Mouse (Mus musculus): Measurements from ENCODE around the gene Sergef. TPM values are rescaled to one million over a fixed set of nuclear protein-coding genes. Genes with fewer than 3 reads are reported as not detected.

Sergef gene
- total and polyA plus RNA-seq, 2 experiments from 2014 or later, result 7.5 to 7.9 TPM

GRCm38 (mm10) chr7:46586621-46587216, 52.9 kb downstream of the Sergef start:
- no peaks in the 10 kb centered on the region for H3K9me3 ChIP-seq (replicated peaks; ENCODE audit: control insufficient read depth, low read length)
- ATAC-seq (ENCODE audit: insufficient read depth, low read depth) (no peak), DNase-seq (ENCODE audit: low spot score) (peak; percentile 9)
- H3K27ac ChIP-seq (ENCODE audit: low read depth), result peak overlapping the region; percentile 41; the same call in 1 of the 2 replicates
- no peak overlapping the region; the same call in 1 of the 2 replicates for H3K4me2 ChIP-seq (ENCODE audit: low read depth, low read length)
- H3K36me3 ChIP-seq (replicated peaks; ENCODE audit: control insufficient read depth, insufficient read depth, low read length), result no peaks in the 10 kb centered on the region
- TF ChIP-seq EP300 (IDR thresholded peaks at IDR 0.05; ENCODE audit: low read depth), result no peak
- TF ChIP-seq CTCF (IDR thresholded peaks at IDR 0.05; ENCODE audit: low read depth), result no peak
- H3K9ac ChIP-seq (replicated peaks; ENCODE audit: low read depth, low read length), result no peak overlapping the region
- WGBS, result 70% methylated on average over 10 of the region's 10 CpGs
- peaks cover 9% of the 10 kb centered on the region; the same call in 1 of the 2 replicates for H3K4me1 ChIP-seq (ENCODE audit: control insufficient read depth, insufficient read depth)
- no peaks in the 10 kb centered on the region for H3K27me3 ChIP-seq (ENCODE audit: control insufficient read depth, insufficient read depth, low read length)
- no peak overlapping the region for H3K4me3 ChIP-seq (ENCODE audit: low read depth, low read length)

GRCm38 (mm10) chr7:46582750-46583149, 56.9 kb downstream of the Sergef start:
- Histone ChIP-seq H3K27me3 (ENCODE audit: control insufficient read depth, insufficient read depth, low read length) (no peaks in the 10 kb centered on the region), H3K36me3 (replicated peaks; ENCODE audit: control insufficient read depth, insufficient read depth, low read length) (no peaks in the 10 kb centered on the region), H3K4me1 (ENCODE audit: control insufficient read depth, insufficient read depth) (peaks cover 9% of the 10 kb centered on the region; the same call in 1 of the 2 replicates), H3K27ac (ENCODE audit: low read depth) (no peak overlapping the region), H3K9ac (replicated peaks; ENCODE audit: low read depth, low read length) (no peak overlapping the region), H3K4me3 (ENCODE audit: low read depth, low read length) (no peak overlapping the region), H3K9me3 (replicated peaks; ENCODE audit: control insufficient read depth, low read length) (no peaks in the 10 kb centered on the region), H3K4me2 (ENCODE audit: low read depth, low read length) (no peak overlapping the region)
- TF ChIP-seq CTCF (IDR thresholded peaks at IDR 0.05; ENCODE audit: low read depth) (no peak), EP300 (IDR thresholded peaks at IDR 0.05; ENCODE audit: low read depth) (no peak)
- 91% methylated on average over 6 of the region's 6 CpGs for WGBS
- ATAC-seq (ENCODE audit: insufficient read depth, low read depth) (no peak), DNase-seq (ENCODE audit: low spot score) (no peak)

- H3K27ac ChIP-seq (ENCODE audit: low read depth), result no peak overlapping the region
- H3K27me3 ChIP-seq (ENCODE audit: control insufficient read depth, insufficient read depth, low read length), result no peaks in the 10 kb centered on the region
- H3K36me3 ChIP-seq (replicated peaks; ENCODE audit: control insufficient read depth, insufficient read depth, low read length), result no peaks in the 10 kb centered on the region
- H3K9ac ChIP-seq (replicated peaks; ENCODE audit: low read depth, low read length), result no peak overlapping the region
- TF ChIP-seq EP300 (IDR thresholded peaks at IDR 0.05; ENCODE audit: low read depth) (no peak), CTCF (IDR thresholded peaks at IDR 0.05; ENCODE audit: low read depth) (no peak)
- ATAC-seq (ENCODE audit: insufficient read depth, low read depth) (no peak), DNase-seq (ENCODE audit: low spot score) (no peak)
- no peak overlapping the region for H3K4me2 ChIP-seq (ENCODE audit: low read depth, low read length)
- no peaks in the 10 kb centered on the region for H3K9me3 ChIP-seq (replicated peaks; ENCODE audit: control insufficient read depth, low read length)
- no peak overlapping the region for H3K4me3 ChIP-seq (ENCODE audit: low read depth, low read length)
- 69% methylated on average over 8 of the region's 8 CpGs for WGBS
- 0 out of 2 replicates have a peak, but pooled peaks cover under 1% of the 10 kb centered on the region for H3K4me1 ChIP-seq (ENCODE audit: control insufficient read depth, insufficient read depth)
These were observed 58.2 kb downstream of the Sergef start for GRCm38 (mm10) chr7:46581358-46581930.

- DNase-seq (ENCODE audit: low spot score), result no peak
- no peaks in the 10 kb centered on the region for H3K4me1 ChIP-seq (ENCODE audit: control insufficient read depth, insufficient read depth)
- no peak overlapping the region for H3K4me2 ChIP-seq (ENCODE audit: low read depth, low read length)
- WGBS, result 75% methylated on average over 5 of the region's 5 CpGs
- ATAC-seq (ENCODE audit: insufficient read depth, low read depth), result no peak
- TF ChIP-seq CTCF (IDR thresholded peaks at IDR 0.05; ENCODE audit: low read depth) (no peak), EP300 (IDR thresholded peaks at IDR 0.05; ENCODE audit: low read depth) (no peak)
- no peak overlapping the region for H3K27ac ChIP-seq (ENCODE audit: low read depth)
- H3K4me3 ChIP-seq (ENCODE audit: low read depth, low read length), result no peak overlapping the region
- no peak overlapping the region for H3K9ac ChIP-seq (replicated peaks; ENCODE audit: low read depth, low read length)
- H3K9me3 ChIP-seq (replicated peaks; ENCODE audit: control insufficient read depth, low read length), result no peaks in the 10 kb centered on the region
- H3K36me3 ChIP-seq (replicated peaks; ENCODE audit: control insufficient read depth, insufficient read depth, low read length), result no peaks in the 10 kb centered on the region
- no peaks in the 10 kb centered on the region for H3K27me3 ChIP-seq (ENCODE audit: control insufficient read depth, insufficient read depth, low read length)
These were observed 61.5 kb downstream of the Sergef start for GRCm38 (mm10) chr7:46578091-46578490.

DNA sequence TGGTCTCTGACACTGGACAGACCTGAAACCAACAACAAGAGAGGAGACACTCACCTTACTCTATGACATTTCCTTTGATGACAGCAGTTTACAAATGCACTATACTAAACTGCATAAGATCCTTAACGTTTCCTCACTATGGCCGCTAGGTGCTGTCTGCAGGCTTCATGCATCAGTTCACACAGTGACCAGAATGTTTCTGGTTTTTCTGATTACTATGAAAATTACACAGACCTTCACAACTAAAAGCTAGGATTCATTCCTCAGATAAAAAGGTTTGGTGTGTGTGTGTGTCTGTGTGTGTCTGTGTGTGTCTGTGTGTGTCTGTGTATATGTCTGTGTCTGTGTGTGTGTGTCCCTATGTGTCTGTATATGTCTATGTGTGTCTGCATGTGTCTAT, 63.7 kb downstream of the Sergef start:
- no peak overlapping the region for H3K27ac ChIP-seq (ENCODE audit: low read depth)
- WGBS, result 84% methylated on average over 2 of the region's 2 CpGs
- DNase-seq (ENCODE audit: low spot score) (no peak), ATAC-seq (ENCODE audit: insufficient read depth, low read depth) (no peak)
- no peaks in the 10 kb centered on the region for H3K27me3 ChIP-seq (ENCODE audit: control insufficient read depth, insufficient read depth, low read length)
- H3K4me3 ChIP-seq (ENCODE audit: low read depth, low read length), result no peak overlapping the region
- TF ChIP-seq EP300 (IDR thresholded peaks at IDR 0.05; ENCODE audit: low read depth), result no peak
- TF ChIP-seq CTCF (IDR thresholded peaks at IDR 0.05; ENCODE audit: low read depth), result no peak
- H3K4me1 ChIP-seq (ENCODE audit: control insufficient read depth, insufficient read depth), result no peaks in the 10 kb centered on the region
- H3K4me2 ChIP-seq (ENCODE audit: low read depth, low read length), result no peak overlapping the region
- no peak overlapping the region for H3K9ac ChIP-seq (replicated peaks; ENCODE audit: low read depth, low read length)
- no peaks in the 10 kb centered on the region for H3K36me3 ChIP-seq (replicated peaks; ENCODE audit: control insufficient read depth, insufficient read depth, low read length)
- H3K9me3 ChIP-seq (replicated peaks; ENCODE audit: control insufficient read depth, low read length), result no peaks in the 10 kb centered on the region
